In the genomic region with DNA sequence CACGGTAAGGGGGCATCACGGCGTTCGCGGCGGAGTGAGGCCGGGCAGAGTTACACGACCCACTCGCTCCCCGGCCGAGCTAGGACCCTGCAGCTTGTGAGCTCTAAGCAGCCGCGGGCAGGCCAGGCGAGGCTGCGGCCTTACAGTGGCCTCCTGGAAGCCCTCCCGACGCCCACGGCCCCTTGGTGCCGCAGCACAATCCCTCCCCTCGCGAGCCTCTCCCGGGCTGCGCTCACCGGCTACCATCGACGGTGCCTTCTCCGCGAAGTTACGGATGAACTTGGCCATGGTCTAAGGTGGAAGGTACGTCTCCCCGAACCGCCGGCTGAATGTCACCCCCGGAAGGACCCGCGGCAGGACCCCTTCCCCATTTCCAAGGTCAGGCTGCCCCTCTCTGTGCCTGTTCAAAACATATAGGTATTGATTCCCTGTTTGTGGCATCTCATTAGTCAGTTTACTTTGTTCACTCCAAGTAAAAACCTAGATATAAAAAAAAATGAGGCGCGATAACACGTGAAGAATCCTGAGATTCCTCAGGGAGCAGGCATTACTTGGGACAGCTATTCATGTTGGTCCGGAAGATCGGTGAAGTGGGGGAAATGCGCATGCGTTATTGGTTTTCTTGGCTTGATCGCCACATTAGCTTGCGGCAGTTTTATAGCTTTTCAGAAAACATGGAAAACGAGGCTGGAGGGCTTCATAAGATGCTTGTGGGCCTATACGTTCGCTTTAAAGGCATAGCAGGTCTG, we compare ENCODE assay signal across 8 mouse cellular contexts. TPM values are rescaled to one million over a fixed set of nuclear protein-coding genes. Genes with fewer than 3 reads are reported as not detected.
A peak's percentile ranks its signal among the peaks of the same experiment; 100 is the strongest.
DNase-seq lines count a peak whose midpoint lies in the region; ATAC-seq and TF ChIP-seq lines count a peak whose summit lies in the region.

A gene (minus strand): TSS at position 369 of the 749 bp plus-strand sequence.

- peaks cover 16% of the 10 kb centered on the region for H3K4me1 ChIP-seq in embryonic facial prominence, embryonic 13.5 days
- H3K4me1 ChIP-seq in kidney, adult 2 months (ENCODE audit: control insufficient read depth, insufficient read depth, low read length) = peaks cover 14% of the 10 kb centered on the region; the same call in 1 of the 2 replicates
- peaks cover 13% of the 10 kb centered on the region for H3K4me1 ChIP-seq in limb, embryonic 12.5 days (replicated peaks)
- H3K4me1 ChIP-seq in midbrain, embryonic 15.5 days = peaks cover 25% of the 10 kb centered on the region
- no peaks in the 10 kb centered on the region for H3K4me1 ChIP-seq in spleen, adult 2 months (ENCODE audit: control insufficient read depth, insufficient read depth, insufficient read length)

- TF ChIP-seq CTCF in kidney, adult 2 months (conservative IDR thresholded peaks at IDR 0.05; ENCODE audit: insufficient read depth, insufficient read length, low read depth, low read length) = no peak
- no peak for TF ChIP-seq CTCF in spleen, adult 2 months (IDR thresholded peaks at IDR 0.05; ENCODE audit: extremely low read depth, insufficient read depth, insufficient read length, insufficient replicate concordance)

- H3K9ac ChIP-seq in embryonic facial prominence, embryonic 13.5 days = peak within 1 kb of the TSS; percentile 99
- H3K9ac ChIP-seq in limb, embryonic 12.5 days (replicated peaks) = peak within 1 kb of the TSS; percentile 95
- H3K9ac ChIP-seq in midbrain, embryonic 15.5 days = peak within 1 kb of the TSS; percentile 83

- TF ChIP-seq POLR2A in kidney, adult 2 months (IDR thresholded peaks at IDR 0.05; ENCODE audit: low read depth, low read length) = no peak
- TF ChIP-seq POLR2A in spleen, adult 2 months (IDR thresholded peaks at IDR 0.05; ENCODE audit: low read depth, low read length) = peak; percentile 33; the same call in 1 of the 2 replicates

- H3K36me3 ChIP-seq in embryonic facial prominence, embryonic 13.5 days = 0 out of 2 replicates have a peak, but pooled peaks cover 3% of the 10 kb centered on the region
- peaks cover under 1% of the 10 kb centered on the region for H3K36me3 ChIP-seq in kidney, adult 2 months (ENCODE audit: control insufficient read depth, insufficient read depth, low read length)
- H3K36me3 ChIP-seq in limb, embryonic 12.5 days = peaks cover 5% of the 10 kb centered on the region; the same call in 1 of the 2 replicates
- no peaks in the 10 kb centered on the region for H3K36me3 ChIP-seq in midbrain, embryonic 15.5 days (replicated peaks)
- H3K36me3 ChIP-seq in spleen, adult 2 months (ENCODE audit: control insufficient read depth, insufficient read depth, low read length) = no peaks in the 10 kb centered on the region; the same call in 1 of the 2 replicates

- peak within 1 kb of the TSS; percentile 96 for H3K27ac ChIP-seq in embryonic facial prominence, embryonic 13.5 days
- peak within 1 kb of the TSS; percentile 98 for H3K27ac ChIP-seq in kidney, adult 2 months (ENCODE audit: insufficient read depth, low read depth, low read length)
- H3K27ac ChIP-seq in limb, embryonic 12.5 days = peak within 1 kb of the TSS; percentile 85
- H3K27ac ChIP-seq in midbrain, embryonic 15.5 days = peak within 1 kb of the TSS; percentile 97
- peak within 1 kb of the TSS; percentile 67 for H3K27ac ChIP-seq in spleen, adult 2 months (ENCODE audit: insufficient read depth, low read length)

- peak within 1 kb of the TSS; percentile 79 for H3K4me2 ChIP-seq in embryonic facial prominence, embryonic 13.5 days
- peak within 1 kb of the TSS; percentile 83 for H3K4me2 ChIP-seq in limb, embryonic 12.5 days
- H3K4me2 ChIP-seq in midbrain, embryonic 15.5 days = peak within 1 kb of the TSS; percentile 81

- peak; percentile 80 for ATAC-seq in embryonic facial prominence, embryonic 13.5 days (ENCODE audit: insufficient number of reproducible peaks, insufficient read depth, low FRiP score, low TSS enrichment, low read depth)
- ATAC-seq in limb, embryonic 12.5 days (ENCODE audit: insufficient number of reproducible peaks, insufficient read depth, low FRiP score, low TSS enrichment, low read depth) = peak; percentile 83
- ATAC-seq in midbrain, embryonic 15.5 days (replicated peaks) = peak; percentile 90

- H3K27me3 ChIP-seq in embryonic facial prominence, embryonic 13.5 days = no peaks in the 10 kb centered on the region
- no peaks in the 10 kb centered on the region for H3K27me3 ChIP-seq in kidney, adult 2 months (replicated peaks; ENCODE audit: control insufficient read depth, insufficient read depth, low read length)
- H3K27me3 ChIP-seq in limb, embryonic 12.5 days = no peaks in the 10 kb centered on the region
- H3K27me3 ChIP-seq in midbrain, embryonic 15.5 days (replicated peaks) = no peaks in the 10 kb centered on the region
- H3K27me3 ChIP-seq in spleen, adult 2 months (ENCODE audit: control insufficient read depth, insufficient read depth, low read length) = no peaks in the 10 kb centered on the region

- DNase-seq in 3134 (ENCODE audit: extremely low read depth, insufficient read length, low spot score) = peak; percentile 86
- peak; percentile 81 to 87 for DNase-seq in adrenal gland, postnatal 36 days
- peak; percentile 91 for DNase-seq in heart, adult 18-20 months
- peak; percentile 95 for DNase-seq in kidney, adult 2 months
- DNase-seq in spleen, adult 2 months (ENCODE audit: low read depth in 1 of 2, low spot score in 2 of 2) = peak; percentile 80 to 84

- H3K4me3 ChIP-seq in embryonic facial prominence, embryonic 13.5 days = peak within 1 kb of the TSS; percentile 99
- H3K4me3 ChIP-seq in kidney, adult 2 months (ENCODE audit: insufficient read depth, low read depth, low read length) = peak within 1 kb of the TSS; percentile 100
- H3K4me3 ChIP-seq in limb, embryonic 12.5 days (replicated peaks) = peak within 1 kb of the TSS; percentile 98
- peak within 1 kb of the TSS; percentile 91 for H3K4me3 ChIP-seq in midbrain, embryonic 15.5 days
- H3K4me3 ChIP-seq in spleen, adult 2 months (ENCODE audit: extremely low read depth, insufficient read depth, insufficient read length) = peak within 1 kb of the TSS; percentile 73

- no peaks in the 10 kb centered on the region for H3K9me3 ChIP-seq in embryonic facial prominence, embryonic 13.5 days
- no peaks in the 10 kb centered on the region for H3K9me3 ChIP-seq in limb, embryonic 12.5 days
- H3K9me3 ChIP-seq in midbrain, embryonic 15.5 days = no peaks in the 10 kb centered on the region

- WGBS in embryonic facial prominence, embryonic 13.5 days = under 1% methylated on average over 48 of the region's 48 CpGs
- WGBS in kidney, adult 2 months = under 1% methylated on average over 48 of the region's 48 CpGs
- under 1% methylated on average over 48 of the region's 48 CpGs for WGBS in limb, embryonic 12.5 days
- whole genome bisulfite sequencing in midbrain, embryonic 15.5 days = under 1% methylated on average over 48 of the region's 48 CpGs
- under 1% methylated on average over 48 of the region's 48 CpGs for WGBS in spleen, adult 2 months

RNA-seq across cellular contexts. Expression of the gene that starts here (rescaled TPM):
- 100 to 1,000 TPM; 605 to 637 TPM for total RNA-seq in adrenal gland, postnatal 36 days (2021)
- 678 and 698 TPM in 2 replicates for polyA plus RNA-seq in embryonic facial prominence, embryonic 13.5 days (2015; fragmentation: Nextera tagmentation; extraction: Ambion mirVana)
- 1,000 to 10,000 TPM; 1,708 to 2,082 TPM for total RNA-seq in heart, adult 18-20 months (2021)
- 732 and 924 TPM in 2 replicates for polyA plus RNA-seq in kidney, adult 2 months (2012; rRNA removed)
- 556 and 596 TPM in 2 replicates for polyA plus RNA-seq in limb, embryonic 12.5 days (2016; fragmentation: Nextera tagmentation; extraction: Ambion mirVana)
- polyA plus RNA-seq in midbrain, embryonic 15.5 days (2015; fragmentation: Nextera tagmentation; extraction: Ambion mirVana) = 670 and 687 TPM in 2 replicates
- 65.8 and 79.4 TPM in 2 replicates for polyA plus RNA-seq in spleen, adult 2 months (2012; rRNA removed)

Comparison
In these comparisons a context has a peak if more than half of its experiments do, and no peak if none do; other contexts are left out.
1. Peak in every context shown above with its lines: DNase-seq, ATAC-seq, H3K4me3 ChIP-seq and H3K27ac ChIP-seq.